Mouse (Mus musculus) cerebellum, postnatal 25 days (tissue): ENCODE results near the gene Plcb4.
"Not testable (repeated sequence)": the region's sequence is repeated elsewhere in the genome, so short reads cannot be mapped to it uniquely, and the experiment has no call there.

Experiments
- DNase-seq, 2 experiments: peaks; one replicate each; pipeline ENCODE4 v3.0.0; 2021; ENCODE audit warnings: mixed read lengths in 2 of 2

The Plcb4 gene

GRCm38 (mm10) chr2:135675284-135675683 lies 16.5 kb downstream of the Plcb4 start:
- no peak for DNase-seq

GRCm38 (mm10) chr2:135676978-135677501 lies 18.2 kb downstream of the Plcb4 start:
- no peak for DNase-seq

GRCm38 (mm10) chr2:135677601-135678000 lies 18.8 kb downstream of the Plcb4 start:
- no peak for DNase-seq

GRCm38 (mm10) chr2:135680001-135680400 lies 21.2 kb downstream of the Plcb4 start:
- no peak for DNase-seq

- no peak for DNase-seq
Measured at GRCm38 (mm10) chr2:135680406-135681134, 21.8 kb downstream of the Plcb4 start.

- no peak for DNase-seq
Measured at GRCm38 (mm10) chr2:135683684-135684440, 25.1 kb downstream of the Plcb4 start.

- DNase-seq, result no peak
Measured at GRCm38 (mm10) chr2:135686692-135687091, 27.9 kb downstream of the Plcb4 start.

- no peak for DNase-seq
Measured at GRCm38 (mm10) chr2:135687585-135687984, 28.8 kb downstream of the Plcb4 start.

GRCm38 (mm10) chr2:135692568-135693488 lies 34.0 kb downstream of the Plcb4 start:
- peak; percentile 51 to 52 for DNase-seq

- DNase-seq, result no peak
Measured at GRCm38 (mm10) chr2:135700686-135701413, 42.0 kb downstream of the Plcb4 start.

- DNase-seq, result no peak
Measured at GRCm38 (mm10) chr2:135704673-135705072, 45.9 kb downstream of the Plcb4 start.

GRCm38 (mm10) chr2:135707305-135707704 lies 48.5 kb downstream of the Plcb4 start:
- no peak for DNase-seq

GRCm38 (mm10) chr2:135708386-135708785 lies 49.6 kb downstream of the Plcb4 start:
- peak in 1 of 2 experiments; percentile 39 for DNase-seq

- peak; percentile 36 to 44 for DNase-seq
Measured at GRCm38 (mm10) chr2:135708796-135709195, 50.0 kb downstream of the Plcb4 start.

- not testable (repeated sequence) for DNase-seq
Measured at GRCm38 (mm10) chr2:135709736-135710135, 50.9 kb downstream of the Plcb4 start.

GRCm38 (mm10) chr2:135711049-135711924 lies 52.5 kb downstream of the Plcb4 start:
- DNase-seq, result peak in 1 of 2 experiments; percentile 36

GRCm38 (mm10) chr2:135711925-135712288 lies 53.1 kb downstream of the Plcb4 start:
- peak in 1 of 2 experiments; percentile 54 for DNase-seq

GRCm38 (mm10) chr2:135712331-135712730 lies 53.5 kb downstream of the Plcb4 start:
- DNase-seq, result no peak

- DNase-seq, result no peak
Measured at GRCm38 (mm10) chr2:135712921-135713320, 54.1 kb downstream of the Plcb4 start.

GRCm38 (mm10) chr2:135716180-135716579 lies 57.4 kb downstream of the Plcb4 start:
- DNase-seq, result no peak
